Mouse (Mus musculus): ENCODE data around the gene Susd2. TPM values are rescaled to one million over a fixed set of nuclear protein-coding genes. Genes with fewer than 3 reads are reported as not detected.

Susd2 gene
- total and polyA plus RNA-seq, 3 experiments = 0.51 to 3.0 (median 0.70) TPM

- Histone ChIP-seq H3K27ac (ENCODE audit: insufficient read depth, low read depth) (no peak overlapping the region), H3K9ac (ENCODE audit: insufficient read depth, low read depth) (no peak overlapping the region), H3K4me1 (ENCODE audit: control insufficient read depth in 1 of 2, insufficient read depth in 2 of 2) (peaks cover 8 to 18% of the 10 kb centered on the region in 2 experiments; a peak in 3 of 4 replicates), H3K4me2 (ENCODE audit: insufficient read depth, low read depth, poor library complexity, severe bottlenecking) (no peak overlapping the region), H3K4me3 (replicated peaks in 1 of 3; ENCODE audit: low read depth in 2 of 3, low read length in 2 of 3, poor library complexity in 1 of 3) (no peak overlapping the region), H3K9me3 (replicated peaks; ENCODE audit: low read length) (peaks cover 6% of the 10 kb centered on the region), H3K79me2 (replicated peaks; ENCODE audit: control insufficient read depth, extremely low read depth, insufficient read depth, poor library complexity, severe bottlenecking) (no peaks in the 10 kb centered on the region), H3K36me3 (replicated peaks in 1 of 2; ENCODE audit: control insufficient read depth in 1 of 2, insufficient read depth in 1 of 2, low read length in 1 of 2) (peaks cover 0 to 21% of the 10 kb centered on the region in 2 experiments), H3K27me3 (replicated peaks) (no peaks in the 10 kb centered on the region)
- TF ChIP-seq HCFC1 (IDR thresholded peaks at IDR 0.05; ENCODE audit: low read depth, low read length) = peak; percentile 78
- TF ChIP-seq UBTF (IDR thresholded peaks at IDR 0.05; ENCODE audit: low read depth, low read length) = no peak
- dilution Hi-C loops (cut with MboI; ENCODE audit: extremely low pct_ligation_motif_present, extremely low pct_unique_long_range_greater_than_20kb, low sequenced_read_pairs) (no loop called here), in situ Hi-C loops (cut with MboI; ENCODE audit: low pct_ligation_motif_present, low pct_unique_long_range_greater_than_20kb, low sequenced_read_pairs) (loop anchor here (10.0 kb wide), 1 partner anchor 49 kb away; the partner anchor contains the start of gene Ggt5)
- DNase-seq (ENCODE audit: extremely low read depth) = no peak
These were observed 10.2 kb downstream of the Susd2 start for GRCm38 (mm10) chr10:75633576-75634139.

- dilution Hi-C loops (cut with MboI; ENCODE audit: extremely low pct_ligation_motif_present, extremely low pct_unique_long_range_greater_than_20kb, low sequenced_read_pairs) = no loop called here
- Histone ChIP-seq H3K27me3 (replicated peaks) (no peaks in the 10 kb centered on the region), H3K9me3 (replicated peaks; ENCODE audit: low read length) (peaks cover 6% of the 10 kb centered on the region), H3K36me3 (replicated peaks in 1 of 2; ENCODE audit: control insufficient read depth in 1 of 2, insufficient read depth in 1 of 2, low read length in 1 of 2) (peaks cover 0 to 15% of the 10 kb centered on the region in 2 experiments), H3K4me3 (replicated peaks in 1 of 3; ENCODE audit: low read depth in 2 of 3, low read length in 2 of 3, poor library complexity in 1 of 3) (no peak overlapping the region), H3K9ac (ENCODE audit: insufficient read depth, low read depth) (no peak overlapping the region), H3K27ac (ENCODE audit: insufficient read depth, low read depth) (no peak overlapping the region), H3K4me1 (ENCODE audit: control insufficient read depth in 1 of 2, insufficient read depth in 2 of 2) (peaks cover 2 to 18% of the 10 kb centered on the region in 2 experiments; a peak in 3 of 4 replicates), H3K79me2 (replicated peaks; ENCODE audit: control insufficient read depth, extremely low read depth, insufficient read depth, poor library complexity, severe bottlenecking) (no peaks in the 10 kb centered on the region), H3K4me2 (ENCODE audit: insufficient read depth, low read depth, poor library complexity, severe bottlenecking) (no peak overlapping the region)
- no peak for DNase-seq (ENCODE audit: extremely low read depth)
- in situ Hi-C loops (cut with MboI; ENCODE audit: low pct_ligation_motif_present, low pct_unique_long_range_greater_than_20kb, low sequenced_read_pairs) = loop anchor here (10.0 kb wide), 1 partner anchor 48 kb away; the partner anchor contains the start of gene Ggt5
- TF ChIP-seq SIN3A (IDR thresholded peaks at IDR 0.05; ENCODE audit: low read length) (no peak), NELFE (IDR thresholded peaks at IDR 0.05; ENCODE audit: low read depth, low read length) (no peak), ELF1 (IDR thresholded peaks at IDR 0.05; ENCODE audit: low read depth, low read length) (no peak), CTCF (conservative IDR thresholded peaks at IDR 0.05 in 1 of 2, IDR thresholded peaks at IDR 0.05 in 1 of 2; ENCODE audit: low read depth in 2 of 2, low read length in 2 of 2) (no peak), BHLHE40 (IDR thresholded peaks at IDR 0.05; ENCODE audit: low read depth, low read length) (no peak), CHD2 (IDR thresholded peaks at IDR 0.05; ENCODE audit: low read length) (no peak), GABPA (IDR thresholded peaks at IDR 0.05; ENCODE audit: insufficient replicate concordance, low read depth, low read length) (no peak), USF1 (IDR thresholded peaks at IDR 0.05; ENCODE audit: low read depth, low read length) (no peak), IRF4 (IDR thresholded peaks at IDR 0.05; ENCODE audit: low read depth, low read length) (no peak), CHD1 (IDR thresholded peaks at IDR 0.05; ENCODE audit: low read depth, low read length) (no peak)
These were observed 10.8 kb downstream of the Susd2 start for GRCm38 (mm10) chr10:75633048-75633447.

GRCm38 (mm10) chr10:75632633-75633032 is 11.2 kb downstream of the Susd2 start:
- peaks cover 2 to 18% of the 10 kb centered on the region in 2 experiments; a peak in 2 of 4 replicates for H3K4me1 ChIP-seq (ENCODE audit: control insufficient read depth in 1 of 2, insufficient read depth in 2 of 2)
- H3K9me3 ChIP-seq (replicated peaks; ENCODE audit: low read length) = peaks cover 6% of the 10 kb centered on the region
- H3K4me3 ChIP-seq (replicated peaks in 1 of 3; ENCODE audit: low read depth in 2 of 3, low read length in 2 of 3, poor library complexity in 1 of 3) = no peak overlapping the region
- no peak overlapping the region for H3K4me2 ChIP-seq (ENCODE audit: insufficient read depth, low read depth, poor library complexity, severe bottlenecking)
- DNase-seq (ENCODE audit: extremely low read depth) = no peak
- in situ Hi-C loops (cut with MboI; ENCODE audit: low pct_ligation_motif_present, low pct_unique_long_range_greater_than_20kb, low sequenced_read_pairs) (loop anchor here (10.0 kb wide), 1 partner anchor 48 kb away; the partner anchor contains the start of gene Ggt5), dilution Hi-C loops (cut with MboI; ENCODE audit: extremely low pct_ligation_motif_present, extremely low pct_unique_long_range_greater_than_20kb, low sequenced_read_pairs) (no loop called here)
- H3K79me2 ChIP-seq (replicated peaks; ENCODE audit: control insufficient read depth, extremely low read depth, insufficient read depth, poor library complexity, severe bottlenecking) = no peaks in the 10 kb centered on the region
- H3K36me3 ChIP-seq (replicated peaks in 1 of 2; ENCODE audit: control insufficient read depth in 1 of 2, insufficient read depth in 1 of 2, low read length in 1 of 2) = peaks cover 0 to 11% of the 10 kb centered on the region in 2 experiments
- H3K9ac ChIP-seq (ENCODE audit: insufficient read depth, low read depth) = no peak overlapping the region
- H3K27ac ChIP-seq (ENCODE audit: insufficient read depth, low read depth) = no peak overlapping the region
- TF ChIP-seq ZNF384 (IDR thresholded peaks at IDR 0.05; ENCODE audit: low read depth, low read length) (no peak), BHLHE40 (IDR thresholded peaks at IDR 0.05; ENCODE audit: low read depth, low read length) (no peak), CTCF (conservative IDR thresholded peaks at IDR 0.05 in 1 of 2, IDR thresholded peaks at IDR 0.05 in 1 of 2; ENCODE audit: low read depth in 2 of 2, low read length in 2 of 2) (no peak)
- H3K27me3 ChIP-seq (replicated peaks) = no peaks in the 10 kb centered on the region

Measured in CH12.LX (cell line).